Mouse (Mus musculus) thymus, postnatal 25 days (tissue): ENCODE measurements around the gene Sec14l2.

Source experiments
- DNase-seq: peaks from one replicate; pipeline ENCODE4 v3.0.0; 2022

Sec14l2 gene

GRCm38 (mm10) chr11:4097091-4097621 is 26.1 kb downstream of the Sec14l2 start:
- peak; percentile 24 for DNase-seq

GRCm38 (mm10) chr11:4096054-4096984 is 26.9 kb downstream of the Sec14l2 start:
- peak; percentile 94 for DNase-seq

GRCm38 (mm10) chr11:4095171-4096053 is 27.8 kb downstream of the Sec14l2 start, which contains the start of gene Mtfp1:
TSS of gene Mtfp1 (minus strand) at chr11:4095445.
- peak; percentile 75 for DNase-seq

GRCm38 (mm10) chr11:4094378-4095170 is 28.6 kb downstream of the Sec14l2 start:
- peak; percentile 69 for DNase-seq

- no peak for DNase-seq
Observed at GRCm38 (mm10) chr11:4093459-4094377, 29.5 kb downstream of the Sec14l2 start.

GRCm38 (mm10) chr11:4087267-4087666 is 35.9 kb downstream of the Sec14l2 start:
- DNase-seq: no peak

- no peak for DNase-seq
Observed at GRCm38 (mm10) chr11:4086246-4086645, 37.0 kb downstream of the Sec14l2 start.

GRCm38 (mm10) chr11:4083316-4084078 is 39.7 kb downstream of the Sec14l2 start:
- DNase-seq: peak; percentile 30

GRCm38 (mm10) chr11:4080219-4080618 is 43.0 kb downstream of the Sec14l2 start:
- DNase-seq: peak; percentile 40

- no peak for DNase-seq
Observed at GRCm38 (mm10) chr11:4078267-4078933, 44.8 kb downstream of the Sec14l2 start.

GRCm38 (mm10) chr11:4076633-4077032 is 46.6 kb downstream of the Sec14l2 start:
- DNase-seq: peak; percentile 44

- no peak for DNase-seq
Observed at GRCm38 (mm10) chr11:4069664-4070063, 53.6 kb downstream of the Sec14l2 start.

- DNase-seq: no peak
Observed at GRCm38 (mm10) chr11:4064627-4065122, 58.5 kb downstream of the Sec14l2 start, which contains the start of gene Sec14l3. TSS of gene Sec14l3 (plus strand) at chr11:4064841.

GRCm38 (mm10) chr11:4062981-4063380 is 60.2 kb downstream of the Sec14l2 start:
- no peak for DNase-seq

GRCm38 (mm10) chr11:4062523-4062922 is 60.7 kb downstream of the Sec14l2 start:
- DNase-seq: no peak

GRCm38 (mm10) chr11:4060866-4061575 is 62.2 kb downstream of the Sec14l2 start:
- DNase-seq: no peak

GRCm38 (mm10) chr11:4053586-4053985 is 69.6 kb downstream of the Sec14l2 start:
- peak; percentile 60 for DNase-seq

- DNase-seq: no peak
Observed at GRCm38 (mm10) chr11:4048438-4048837, 74.8 kb downstream of the Sec14l2 start.

GRCm38 (mm10) chr11:4047766-4048165 is 75.4 kb downstream of the Sec14l2 start:
- no peak for DNase-seq
